Comparison of ENCODE assay signal across 9 mouse cellular contexts in the genomic region with DNA sequence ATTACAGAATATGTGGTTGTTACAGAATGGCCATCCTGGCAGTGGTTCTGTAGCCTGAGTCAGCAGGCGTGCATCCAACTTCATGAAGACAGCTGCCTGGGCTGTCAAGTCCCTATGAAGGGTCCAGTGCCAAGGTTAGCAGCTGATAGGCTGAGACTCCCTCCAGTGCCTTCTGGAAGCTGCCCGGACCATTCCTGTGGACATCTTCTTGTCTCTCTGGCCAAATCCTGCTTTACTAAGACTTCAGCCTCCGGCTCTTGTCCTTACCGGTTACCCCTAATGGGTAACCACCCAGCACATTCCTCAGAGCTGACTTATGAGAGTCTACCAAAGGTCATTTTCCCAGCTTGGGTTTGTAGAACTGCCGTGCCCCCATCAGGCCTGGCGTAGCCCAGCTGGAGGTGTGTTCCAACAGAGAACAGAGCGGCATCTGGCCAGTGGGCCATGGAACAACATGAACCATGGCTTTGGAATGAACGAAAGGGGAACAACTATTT.
DNase-seq lines count a peak whose midpoint lies in the region; ATAC-seq lines count a peak whose summit lies in the region.
"Had no signal": no experiment of that assay in that cellular context is flagged by ENCODE, and none has a peak within 500 bp of the region (broad histone marks: within the 10 kb centered on the region; RNA-seq: fewer than 3 reads in every experiment).

No protein-coding gene starts in this region.

- no peaks in the 10 kb centered on the region for H3K36me3 ChIP-seq in forebrain, embryonic 14.5 days (ENCODE audit: control insufficient read depth, insufficient read depth, low read length)
- no peaks in the 10 kb centered on the region for H3K36me3 ChIP-seq in forebrain, embryonic 10.5 days (replicated peaks)
- H3K36me3 ChIP-seq: limb, embryonic 12.5 days had no signal

- no peak overlapping the region for H3K9ac ChIP-seq in forebrain, embryonic 14.5 days (ENCODE audit: low read length)
- H3K9ac ChIP-seq: limb, embryonic 12.5 days had no signal

- no peak overlapping the region for H3K27ac ChIP-seq in forebrain, embryonic 14.5 days (ENCODE audit: low read depth, low read length)
- no peak overlapping the region for H3K27ac ChIP-seq in forebrain, embryonic 10.5 days
- H3K27ac ChIP-seq: limb, embryonic 12.5 days had no signal

- peak; percentile 27 for DNase-seq in forebrain, embryonic 14.5 days (ENCODE audit: low spot score)
- DNase-seq in forebrain, embryonic 10.5 days (ENCODE audit: extremely low spot score, low spot score) = no peak
- DNase-seq in 3T3-L1 (ENCODE audit: low read depth, low spot score) = peak; percentile 98
- peak; percentile 78 for DNase-seq in cerebellum, adult 9-11 months
- peak; percentile 77 for DNase-seq in heart, postnatal 25 days (ENCODE audit: low spot score)
- peak; percentile 28 to 29 for DNase-seq in left cerebral cortex, postnatal 14 days (ENCODE audit: low spot score in 2 of 2)
- no peak for DNase-seq in retina, postnatal 1 day

- 85% methylated on average over 8 of the region's 8 CpGs for WGBS in forebrain, embryonic 14.5 days
- WGBS in forebrain, embryonic 10.5 days = 92% methylated on average over 8 of the region's 8 CpGs

- H3K4me2 ChIP-seq in forebrain, embryonic 14.5 days (ENCODE audit: low read length) = no peak overlapping the region
- H3K4me2 ChIP-seq: limb, embryonic 12.5 days had no signal

- H3K4me1 ChIP-seq in forebrain, embryonic 14.5 days (ENCODE audit: control insufficient read depth, insufficient read depth, low read length) = no peaks in the 10 kb centered on the region; the same call in 1 of the 2 replicates
- H3K4me1 ChIP-seq in forebrain, embryonic 10.5 days = peaks cover 3% of the 10 kb centered on the region; the same call in 1 of the 2 replicates

- H3K4me3 ChIP-seq in forebrain, embryonic 14.5 days (ENCODE audit: low read depth, low read length) = no peak overlapping the region
- H3K4me3 ChIP-seq in forebrain, embryonic 10.5 days = no peak overlapping the region
- H3K4me3 ChIP-seq: limb, embryonic 12.5 days had no signal

- H3K9me3 ChIP-seq in forebrain, embryonic 14.5 days (replicated peaks; ENCODE audit: control insufficient read depth, low read length) = no peaks in the 10 kb centered on the region
- H3K9me3 ChIP-seq in forebrain, embryonic 10.5 days = no peaks in the 10 kb centered on the region
- H3K9me3 ChIP-seq: limb, embryonic 12.5 days had no signal

- H3K27me3 ChIP-seq in forebrain, embryonic 14.5 days (replicated peaks; ENCODE audit: control insufficient read depth, insufficient read depth, low read length) = no peaks in the 10 kb centered on the region
- H3K27me3 ChIP-seq in forebrain, embryonic 10.5 days (ENCODE audit: poor library complexity, severe bottlenecking) = no peaks in the 10 kb centered on the region
- H3K27me3 ChIP-seq: limb, embryonic 12.5 days had no signal

- no peak for ATAC-seq in forebrain, embryonic 14.5 days
- ATAC-seq in erythroblast, adult 5-6 weeks (replicated peaks; ENCODE audit: low FRiP score, poor library complexity, severe bottlenecking) = no peak

- intact Hi-C loops in heart, postnatal 25 days (cut with DNase I) = loop anchor here (10.0 kb wide), 1 partner anchor 100 kb away; no protein-coding TSS in a partner anchor
- intact Hi-C loops in left cerebral cortex, postnatal 14 days (cut with DNase I) = no loop called here

Comparison
In these comparisons a context has a peak if more than half of its experiments do, and no peak if none do; other contexts are left out.
1. DNase-seq: peak in forebrain, embryonic 14.5 days (single experiment), 3T3-L1 (single experiment), cerebellum, adult 9-11 months (single experiment), heart, postnatal 25 days (single experiment) and left cerebral cortex, postnatal 14 days (2 of 2); none in forebrain, embryonic 10.5 days (single experiment) and retina, postnatal 1 day (single experiment).